Mouse (Mus musculus): ENCODE data around the gene Tlcd2. TPM values are rescaled to one million over a fixed set of nuclear protein-coding genes. Genes with fewer than 3 reads are reported as not detected.
A peak's percentile ranks its signal among the peaks of the same experiment; 100 is the strongest.

The Tlcd2 gene
- total RNA-seq, 2 experiments from 2014 or later = 2.4 to 4.9 TPM

DNA sequence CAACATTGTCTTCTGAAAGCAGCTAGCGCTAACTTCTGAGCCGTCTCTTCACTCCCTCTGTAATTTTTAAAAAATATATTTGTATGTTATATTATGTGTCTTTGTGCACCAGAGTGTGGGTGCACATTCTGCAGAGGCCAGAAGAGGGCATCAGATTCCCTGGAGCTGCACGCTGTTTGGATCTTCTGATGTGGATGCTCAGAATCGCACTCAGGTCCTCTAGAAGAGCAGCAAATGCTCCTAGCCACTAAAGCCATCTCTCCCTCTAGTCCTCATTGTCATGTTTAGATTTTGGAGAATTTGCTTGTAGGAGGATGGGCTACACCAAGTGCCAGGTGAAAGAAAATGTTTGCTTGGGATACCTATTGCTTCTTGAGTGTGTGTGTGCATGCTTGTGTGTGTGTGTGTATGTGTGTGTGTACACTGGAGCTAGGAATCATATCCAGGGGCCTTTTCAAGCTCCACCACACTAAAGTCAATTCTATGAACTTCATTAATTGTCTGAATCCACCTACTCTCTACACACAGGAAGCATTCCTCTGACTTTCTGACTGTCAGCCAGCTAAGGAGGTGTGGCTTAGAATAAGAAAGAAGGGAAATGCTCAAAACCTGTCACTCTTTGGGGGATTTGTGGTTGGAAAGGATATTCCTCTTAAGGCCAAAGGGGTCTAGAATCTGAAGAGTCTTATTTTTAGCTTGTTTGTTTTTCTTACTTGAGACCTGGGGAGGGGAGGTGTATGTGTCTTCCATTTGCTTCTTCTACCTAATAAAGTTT is 5.4 kb downstream of the Tlcd2 start:
- DNase-seq = no peak

DNA sequence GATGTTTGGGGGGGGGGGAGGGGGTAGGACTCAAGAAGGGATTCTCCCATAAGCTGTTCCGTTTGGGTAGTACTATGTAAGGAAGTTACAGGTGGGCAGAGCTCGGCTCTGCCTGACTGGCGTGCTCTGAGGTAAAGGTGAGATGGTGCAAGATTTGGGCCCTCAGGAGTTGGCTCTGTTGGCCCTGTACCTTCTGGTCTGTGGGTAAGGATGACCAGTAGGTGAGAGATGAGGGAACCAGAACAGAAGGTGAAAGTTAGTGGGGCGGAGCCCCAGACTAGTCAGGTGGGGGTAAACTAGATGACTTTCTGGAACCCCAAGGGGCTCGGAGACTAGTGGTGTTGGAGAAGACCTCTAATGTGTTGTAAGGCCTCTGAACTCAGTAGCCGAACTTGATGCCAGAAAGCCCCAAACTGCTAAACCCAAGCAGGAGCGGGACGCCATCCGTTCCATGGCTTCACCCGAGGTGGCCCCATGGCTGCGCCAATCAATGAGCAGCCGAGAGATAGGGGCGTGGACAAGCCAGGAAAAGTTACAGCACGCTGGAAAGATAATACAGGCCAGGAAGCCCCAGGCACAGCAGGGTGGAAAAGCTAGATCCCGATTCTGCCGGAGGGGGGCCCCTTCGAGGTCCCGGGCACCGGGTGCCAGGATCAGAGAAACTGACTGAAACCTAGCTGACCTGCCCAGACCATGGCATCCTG is 6.1 kb downstream of the Tlcd2 start:
- DNase-seq = peak; percentile 81 to 83

DNA sequence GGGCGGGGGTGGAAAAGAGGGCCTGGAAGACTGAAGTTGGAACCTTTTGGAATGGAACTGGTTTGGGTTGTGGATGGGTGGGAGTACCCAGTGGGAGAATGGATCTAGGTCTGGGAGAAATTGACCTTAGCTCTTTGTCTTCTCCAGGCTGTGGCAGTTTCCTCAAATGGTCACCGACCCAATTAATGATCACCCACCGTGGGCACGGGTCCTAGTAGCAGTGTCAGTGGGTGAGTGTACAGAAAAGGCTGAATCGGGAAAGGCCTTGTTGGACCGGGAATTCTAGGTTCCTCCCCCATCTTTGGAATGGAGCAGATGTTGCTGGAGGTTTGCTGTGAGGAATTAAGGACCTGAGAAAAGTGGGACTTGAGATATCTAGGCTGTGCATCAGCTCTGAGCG is 6.9 kb downstream of the Tlcd2 start:
- DNase-seq = no peak

DNA sequence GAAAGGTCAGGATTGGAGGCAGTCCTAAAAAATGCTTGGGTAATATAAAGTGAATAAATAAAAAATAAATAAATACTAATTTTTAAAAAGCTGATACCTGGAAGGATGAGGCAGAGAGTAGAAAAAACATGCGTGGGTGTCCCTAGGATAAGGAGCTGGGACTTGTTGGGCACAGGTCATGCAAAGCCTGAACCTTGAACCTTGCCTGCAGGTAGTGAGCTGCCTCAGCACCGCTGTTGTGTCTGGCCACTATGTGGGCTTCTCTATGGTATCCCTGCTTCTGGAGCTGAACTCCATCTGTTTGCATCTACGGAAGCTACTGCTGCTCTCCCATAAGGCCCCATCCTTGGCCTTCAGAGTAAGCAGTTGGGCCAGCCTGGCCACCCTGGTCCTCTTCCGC is 7.7 kb downstream of the Tlcd2 start:
- DNase-seq = no peak

DNA sequence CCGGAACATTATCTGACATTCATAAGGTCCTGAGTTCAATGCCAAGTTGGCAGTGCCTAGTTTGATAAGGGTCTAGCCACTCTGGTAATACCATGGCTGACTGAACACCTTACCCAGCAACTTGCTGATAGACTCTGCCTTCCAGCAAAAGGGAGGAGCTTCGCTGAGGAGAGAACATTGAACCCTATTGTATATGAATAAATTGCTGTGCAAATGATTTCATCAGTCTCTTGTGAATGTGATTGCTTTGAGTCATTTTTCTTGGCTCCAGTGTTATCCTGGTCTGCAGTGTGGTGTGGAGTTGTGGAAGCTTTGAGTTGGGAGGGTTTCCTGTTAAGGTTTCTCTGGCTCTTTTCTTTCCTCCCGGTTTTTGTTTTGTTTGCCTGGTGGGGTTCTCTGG is 9.2 kb downstream of the Tlcd2 start:
- DNase-seq = no peak

DNA sequence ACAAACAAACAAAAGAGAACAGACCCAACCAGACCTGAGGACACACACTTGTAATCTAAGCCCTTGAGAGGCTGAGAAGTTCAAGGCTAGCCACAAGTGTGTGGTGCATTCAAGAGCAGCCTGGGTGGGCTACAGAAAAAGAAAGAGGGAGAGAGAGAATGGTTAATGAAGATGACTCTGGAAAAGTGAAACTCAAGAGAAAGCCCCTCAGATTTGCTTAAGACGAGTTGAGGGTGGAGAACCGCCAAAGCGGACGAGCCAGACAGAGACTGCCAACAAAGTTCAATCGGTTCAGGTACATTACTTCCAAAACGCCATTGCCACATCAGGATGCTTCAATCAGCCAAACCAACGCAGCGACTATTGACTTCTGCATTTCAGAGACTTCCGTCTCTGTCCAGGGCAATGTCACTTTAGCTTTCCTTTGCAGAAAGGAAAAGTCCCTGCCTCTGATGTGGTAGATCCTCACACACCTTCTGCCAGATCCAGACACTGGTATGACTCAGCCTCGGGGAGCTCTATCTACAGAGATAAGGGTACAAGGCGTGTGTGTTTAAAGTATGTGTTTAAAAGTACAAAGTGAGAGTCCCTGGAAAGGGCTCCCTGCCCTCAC is 11.1 kb downstream of the Tlcd2 start:
- no peak for DNase-seq

DNA sequence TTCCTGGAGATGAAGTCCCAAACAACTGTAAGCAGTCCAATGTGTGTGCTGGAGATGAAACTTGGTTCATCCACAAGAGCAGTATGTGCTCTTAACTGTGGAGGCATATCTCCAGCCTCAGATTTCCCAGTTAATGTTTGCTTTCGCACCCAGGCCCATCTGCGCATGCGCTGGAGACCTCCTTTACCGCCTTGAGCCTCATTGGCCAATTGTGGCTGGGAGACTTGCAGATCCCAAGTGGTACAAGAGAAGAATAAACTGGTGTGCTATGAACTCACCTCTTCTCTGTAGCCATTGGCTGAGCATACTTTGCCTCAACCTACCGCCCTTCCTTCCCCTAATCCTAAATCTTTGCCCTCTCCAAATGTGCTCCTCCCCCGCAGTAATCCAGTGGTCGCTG is 11.9 kb downstream of the Tlcd2 start:
- no peak for DNase-seq

DNA sequence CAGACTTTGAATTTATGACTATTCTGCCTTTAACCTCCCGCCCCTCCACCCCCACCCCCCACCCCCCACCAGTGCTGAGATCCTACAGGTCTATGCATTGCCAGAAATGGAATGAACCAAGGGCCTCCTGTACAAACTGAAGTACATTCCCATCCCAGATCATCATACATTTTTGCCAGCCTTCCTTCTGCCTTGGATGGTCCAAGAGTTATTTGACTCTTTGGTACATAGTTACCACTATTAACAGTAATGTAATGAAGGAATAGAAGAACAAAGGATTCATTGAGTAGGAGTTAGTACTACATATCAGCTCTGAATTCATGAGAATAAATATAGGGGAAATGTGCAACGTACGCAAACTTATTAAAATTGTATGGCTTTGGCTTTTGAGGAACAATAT is 24.7 kb downstream of the Tlcd2 start:
- no peak for DNase-seq

DNA sequence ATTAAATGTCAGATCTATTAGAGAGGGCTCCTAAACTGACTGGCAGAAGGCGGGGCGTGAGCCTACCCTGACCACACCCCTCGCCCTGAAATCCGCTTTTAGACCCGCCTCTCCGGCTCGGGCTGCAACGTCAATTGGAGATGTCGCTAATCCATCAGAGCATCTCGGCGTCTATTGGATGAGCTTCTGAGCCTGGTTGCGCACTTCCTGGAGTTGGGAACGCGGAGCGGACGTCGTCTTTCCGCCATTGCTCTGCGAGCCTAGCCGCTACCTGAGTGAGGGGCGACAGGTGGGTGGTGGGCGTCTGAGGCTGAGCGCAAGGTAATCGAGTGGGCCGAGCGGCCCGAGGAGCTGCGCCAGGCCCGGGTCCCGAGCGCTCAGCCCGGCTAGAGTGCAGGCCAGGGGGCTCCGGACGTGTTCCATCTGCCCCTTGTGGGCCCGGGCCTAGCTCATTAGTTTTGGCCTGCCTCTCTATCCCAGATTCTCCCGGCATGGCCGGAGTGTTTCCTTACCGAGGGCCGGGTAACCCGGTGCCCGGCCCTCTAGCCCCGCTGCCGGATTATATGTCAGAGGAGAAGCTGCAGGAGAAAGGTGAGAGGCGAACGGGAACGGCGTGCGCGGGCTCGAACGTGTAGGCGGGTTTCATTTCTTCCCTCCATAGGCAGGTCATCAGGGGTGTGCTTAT is 25.2 kb downstream of the Tlcd2 start, which contains the start of gene Prpf8:
TSS of gene Prpf8 (plus strand) at position 216 of the 685 bp plus-strand sequence.
- peak; percentile 99 to 100 for DNase-seq

DNA sequence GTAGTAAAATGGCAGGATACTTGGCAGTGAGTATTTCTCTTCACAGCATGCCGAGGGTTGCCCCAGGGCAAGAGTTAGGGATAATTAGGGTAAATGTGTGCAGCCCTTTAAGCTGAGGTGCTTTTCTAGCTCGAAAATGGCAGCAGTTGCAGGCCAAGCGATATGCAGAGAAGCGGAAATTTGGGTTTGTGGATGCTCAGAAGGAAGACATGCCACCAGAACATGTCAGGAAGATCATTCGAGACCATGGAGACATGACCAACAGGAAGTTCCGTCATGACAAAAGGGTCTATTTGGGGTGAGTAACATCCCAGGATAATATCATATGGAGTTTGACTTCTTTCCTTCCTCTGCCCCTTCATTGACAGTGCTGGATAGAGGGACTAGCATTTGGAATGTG is 26.0 kb downstream of the Tlcd2 start:
- DNase-seq = no peak

DNA sequence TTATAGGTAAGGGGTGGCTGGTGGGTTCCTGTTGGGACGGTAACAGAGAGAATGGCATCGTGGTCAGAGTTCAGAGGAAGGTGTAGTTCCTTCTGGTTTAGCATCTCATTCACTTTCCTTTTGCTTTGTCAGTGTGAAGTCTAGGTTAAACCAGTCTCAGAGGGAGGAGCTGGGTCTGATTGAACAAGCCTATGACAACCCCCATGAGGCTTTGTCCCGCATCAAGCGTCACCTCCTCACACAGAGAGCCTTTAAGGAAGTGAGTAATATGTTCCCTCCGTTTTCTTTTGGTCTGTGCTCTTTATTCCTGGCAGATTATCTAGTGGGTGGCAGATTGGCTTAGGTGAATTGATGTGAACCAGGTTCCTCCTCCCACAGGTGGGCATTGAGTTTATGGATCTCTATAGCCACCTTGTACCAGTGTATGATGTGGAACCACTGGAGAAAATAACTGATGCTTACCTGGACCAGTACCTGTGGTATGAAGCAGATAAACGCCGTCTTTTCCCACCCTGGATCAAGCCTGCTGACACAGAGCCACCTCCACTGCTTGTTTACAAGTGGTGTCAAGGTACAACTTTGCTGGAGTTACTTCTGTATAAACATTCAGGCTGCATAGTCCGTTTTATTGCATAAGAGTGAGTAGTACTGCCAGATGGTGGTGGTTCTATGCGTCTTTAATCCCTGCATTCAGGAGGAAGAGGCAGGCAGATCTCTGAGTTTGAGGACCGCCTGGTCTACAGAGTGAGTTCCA is 33.0 kb downstream of the Tlcd2 start:
- DNase-seq = no peak

DNA sequence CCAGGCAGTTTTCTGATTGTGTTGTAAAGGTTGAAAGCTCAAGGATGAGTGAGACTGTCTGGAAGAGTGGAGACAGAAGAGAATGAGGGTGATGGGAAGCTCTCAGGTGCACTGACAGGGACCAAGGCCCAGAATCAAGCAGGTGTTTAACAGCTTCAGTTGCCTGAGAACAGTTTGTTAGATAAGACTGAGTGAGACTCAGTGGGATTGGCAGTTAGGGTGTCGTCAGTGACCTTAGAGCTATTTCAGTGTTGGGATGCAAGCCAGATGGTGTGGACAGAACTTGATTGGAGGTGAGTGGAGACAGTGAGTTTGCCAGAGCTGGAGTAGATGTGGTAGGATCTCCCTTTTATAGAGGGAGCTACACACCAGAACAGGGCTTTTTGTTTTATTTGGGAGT is 36.6 kb downstream of the Tlcd2 start:
- DNase-seq = peak; percentile 60 to 66

DNA sequence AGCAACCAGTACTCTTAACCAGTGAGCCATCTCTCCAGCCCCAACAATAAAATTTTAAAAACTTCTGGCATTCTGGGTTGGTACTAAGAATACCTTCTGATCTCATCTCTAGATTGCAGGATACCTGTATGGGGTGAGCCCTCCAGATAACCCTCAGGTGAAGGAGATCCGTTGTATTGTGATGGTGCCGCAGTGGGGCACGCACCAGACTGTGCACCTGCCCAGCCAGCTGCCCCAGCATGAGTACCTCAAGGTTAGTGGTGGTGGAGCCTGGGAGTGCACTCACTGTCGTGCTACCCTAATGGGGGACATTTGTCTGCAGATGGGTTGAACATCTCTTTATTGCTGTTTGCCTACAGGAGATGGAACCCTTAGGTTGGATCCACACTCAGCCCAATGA is 46.6 kb downstream of the Tlcd2 start:
- DNase-seq = no peak

DNA sequence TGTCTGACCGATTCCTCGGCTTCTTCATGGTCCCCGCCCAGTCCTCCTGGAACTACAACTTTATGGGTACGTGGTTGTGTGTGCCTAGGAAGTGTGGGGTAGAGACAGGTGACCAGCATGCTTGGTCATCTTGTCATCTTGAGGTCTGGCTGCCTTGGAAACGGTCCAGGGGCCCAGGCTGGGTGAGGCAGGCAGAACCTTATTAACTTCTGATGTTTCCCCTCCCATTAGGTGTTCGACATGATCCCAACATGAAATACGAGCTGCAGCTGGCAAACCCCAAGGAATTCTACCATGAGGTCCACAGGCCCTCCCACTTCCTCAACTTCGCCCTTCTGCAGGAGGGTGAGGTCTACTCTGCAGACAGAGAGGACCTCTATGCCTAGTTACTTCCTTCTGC is 47.4 kb downstream of the Tlcd2 start:
- DNase-seq = peak; percentile 28 to 35

DNA sequence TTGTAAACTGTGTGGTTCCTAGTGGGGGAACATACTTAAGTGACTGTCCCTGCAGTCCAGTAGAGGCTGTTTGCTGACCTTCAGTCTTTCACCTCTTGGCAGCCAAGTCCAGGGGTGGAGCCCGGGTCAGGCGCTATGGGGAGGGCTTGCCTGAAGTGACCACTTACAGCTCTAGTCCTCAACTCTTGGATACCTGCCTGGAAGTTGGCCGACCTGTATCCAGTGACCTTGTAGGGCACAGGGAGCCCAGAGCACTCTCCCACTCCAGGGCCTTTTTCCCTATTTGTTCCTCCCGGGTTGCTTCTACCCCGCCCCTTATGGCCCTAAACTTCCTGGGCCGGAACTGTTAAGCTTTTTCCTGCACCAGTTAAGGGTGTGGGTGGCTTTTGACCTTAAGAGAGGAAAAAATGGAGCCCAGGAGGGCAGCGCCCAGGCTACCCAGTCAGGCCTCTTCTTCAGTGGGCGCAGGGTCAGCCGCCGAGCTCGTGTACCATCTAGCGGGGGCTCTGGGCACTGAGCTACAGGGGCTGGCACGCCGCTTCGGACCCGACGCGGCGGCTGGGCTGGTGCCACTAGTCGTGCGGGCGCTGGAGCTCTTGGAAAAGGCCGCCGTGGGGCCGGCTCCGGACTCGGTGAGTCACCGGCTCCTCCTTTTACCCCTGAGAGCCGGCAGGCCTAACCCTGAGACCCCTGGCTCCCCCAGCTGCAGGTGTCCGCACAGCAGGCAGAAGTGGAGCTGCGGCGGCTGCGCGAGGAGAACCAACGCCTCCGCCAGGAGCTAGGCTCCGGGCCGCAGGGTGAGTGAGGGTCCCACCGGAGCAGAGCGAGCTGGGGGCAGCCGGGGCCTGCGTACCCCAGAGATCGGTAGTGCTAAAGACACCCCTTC is 48.5 kb downstream of the Tlcd2 start, which contains the start of gene Rilp:
TSS of gene Rilp (plus strand) at position 354 of the 886 bp plus-strand sequence.
- peak; percentile 90 to 93 for DNase-seq

DNA sequence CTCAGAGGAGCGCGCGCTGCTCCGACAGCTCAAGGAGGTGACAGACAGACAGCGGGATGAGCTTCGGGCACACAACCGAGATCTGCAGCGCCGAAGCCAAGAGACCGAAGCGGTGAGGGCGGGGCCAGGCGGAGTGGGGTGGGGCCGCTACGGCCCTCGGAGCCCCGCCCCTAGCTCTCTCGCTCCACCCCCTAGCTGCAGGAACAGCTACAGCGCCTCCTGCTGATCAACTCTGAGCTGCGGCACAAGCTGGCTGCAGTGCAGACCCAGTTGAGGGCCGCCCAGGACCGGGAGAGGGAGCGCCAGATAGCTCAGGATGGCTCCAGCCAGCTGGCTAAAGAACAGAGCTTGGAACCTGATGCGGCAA is 49.1 kb downstream of the Tlcd2 start:
- peak; percentile 96 to 97 for DNase-seq

DNA sequence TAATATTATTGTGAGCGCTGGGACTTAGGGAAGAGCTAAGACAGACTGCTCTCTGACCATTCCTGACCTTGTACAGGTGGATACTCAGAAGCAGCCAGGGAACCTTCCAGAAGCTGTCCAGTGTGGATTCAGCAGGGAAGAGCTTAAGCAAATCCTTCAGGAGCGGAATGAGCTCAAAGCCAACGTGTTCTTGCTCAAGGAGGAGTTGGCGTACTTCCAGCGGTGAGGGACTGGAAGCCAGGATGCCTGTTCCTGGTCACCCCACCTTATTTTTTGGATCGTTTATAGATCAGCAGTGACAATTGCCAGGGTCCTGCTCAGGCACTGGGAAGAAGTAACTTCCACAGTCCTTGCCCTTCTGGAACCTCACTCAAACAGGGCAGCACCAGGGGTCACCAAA is 49.7 kb downstream of the Tlcd2 start:
- DNase-seq = peak; percentile 66 to 74

DNA sequence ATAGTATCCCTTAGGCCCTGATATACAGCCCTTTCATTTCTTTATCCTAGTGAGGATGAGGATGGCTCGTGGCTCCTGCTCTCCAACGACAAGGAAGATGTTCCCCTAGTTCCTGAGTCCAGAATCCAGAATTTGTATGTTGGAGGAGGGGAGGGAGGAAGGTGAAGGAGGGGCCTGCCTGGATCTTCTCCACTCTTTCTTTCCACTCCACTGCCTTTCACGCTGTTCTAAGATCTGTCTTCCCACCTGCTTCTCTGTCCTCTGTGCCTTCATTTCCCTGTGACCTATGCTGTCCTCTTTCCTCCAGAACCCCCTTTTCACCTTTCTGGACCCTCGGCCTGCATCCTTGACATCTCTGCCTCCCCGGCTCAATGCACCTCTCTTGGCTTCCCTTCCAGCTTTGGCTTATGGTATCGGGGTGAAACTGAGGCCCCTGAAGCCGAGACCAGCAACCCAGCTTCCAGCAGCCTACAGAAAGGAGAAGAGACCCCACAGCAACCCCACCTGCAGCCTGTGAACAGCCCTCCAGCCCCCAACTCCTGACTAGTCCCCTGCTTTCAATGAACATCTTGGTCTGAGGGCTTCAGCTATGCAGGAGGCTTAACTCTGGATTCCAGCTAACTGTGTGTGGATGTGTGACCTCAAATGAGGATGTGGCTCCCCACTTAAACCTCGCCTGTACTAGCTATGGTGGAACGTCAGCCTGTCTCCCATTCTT is 50.9 kb downstream of the Tlcd2 start:
- DNase-seq = no peak

DNA sequence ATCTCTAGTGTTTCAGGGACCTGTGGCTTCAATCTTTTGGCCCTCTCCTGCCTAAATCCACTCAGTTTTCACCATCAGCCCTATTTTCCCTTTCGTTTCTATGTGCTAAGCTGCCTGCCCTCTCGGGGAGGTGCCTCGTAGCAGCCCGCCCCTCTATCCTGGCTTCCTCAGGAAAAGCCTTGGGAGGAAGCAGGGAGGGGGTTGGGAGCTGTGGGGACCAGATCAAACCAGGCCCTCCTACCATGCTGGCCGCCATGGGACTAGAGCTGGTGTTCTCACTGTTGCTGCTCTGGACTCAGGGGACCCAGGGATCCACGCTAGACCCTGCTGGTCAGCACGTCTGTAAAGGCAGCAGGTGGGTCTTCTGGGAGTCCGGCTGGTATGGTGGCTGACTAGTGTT is 51.8 kb downstream of the Tlcd2 start, which contains the start of gene Scarf1:
TSS of gene Scarf1 (plus strand) at position 205 of the 400 bp plus-strand sequence.
- peak; percentile 70 to 89 for DNase-seq

DNA sequence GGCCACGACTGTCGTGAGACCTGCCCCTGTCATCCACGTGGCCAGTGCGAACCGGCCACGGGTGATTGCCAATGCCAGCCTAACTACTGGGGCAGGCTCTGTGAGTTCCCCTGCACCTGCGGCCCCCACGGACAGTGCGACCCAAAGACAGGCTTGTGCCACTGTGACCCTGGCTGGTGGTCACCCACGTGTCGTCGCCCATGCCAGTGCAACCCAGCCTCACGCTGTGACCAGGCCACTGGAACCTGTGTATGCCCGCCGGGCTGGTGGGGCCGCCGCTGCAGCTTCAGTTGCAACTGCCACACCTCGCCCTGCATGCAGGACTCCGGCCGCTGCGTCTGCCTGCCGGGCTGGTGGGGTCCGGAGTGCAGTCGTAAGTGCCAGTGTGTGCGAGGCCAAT is 53.7 kb downstream of the Tlcd2 start:
- no peak for DNase-seq
